Mouse (Mus musculus) hindbrain, embryonic 10.5 days (tissue): ENCODE measurements around the gene Pgf. TPM values are rescaled to one million over a fixed set of nuclear protein-coding genes. Genes with fewer than 3 reads are reported as not detected.

Experiments used
- DNase-seq: peaks from one replicate; pipeline ENCODE4 v3.0.0-alpha.2; 2017; ENCODE audit warnings: low spot score
- H3K27ac ChIP-seq: fragments of 300-500 bp; sonication (generic); 2 replicates; pipeline ENCODE4 v1.5.1; 2016; ENCODE audit warnings: mild to moderate bottlenecking, moderate library complexity
- H3K27me3 ChIP-seq: fragments of 300-500 bp; sonication (generic); 2 replicates; pipeline ENCODE4 v1.6.1; 2016; ENCODE audit warnings: mild to moderate bottlenecking; ENCODE audit not compliant: poor library complexity, insufficient read depth, severe bottlenecking
- H3K36me3 ChIP-seq: fragments of 300-500 bp; sonication (generic); 2 replicates; pipeline ENCODE4 v1.6.1; 2016; ENCODE audit warnings: mild to moderate bottlenecking, moderate library complexity
- H3K4me1 ChIP-seq: fragments of 300-500 bp; sonication (generic); replicated peaks from 2 replicates; pipeline ENCODE4 v1.6.1; 2016; ENCODE audit warnings: mild to moderate bottlenecking
- H3K4me3 ChIP-seq: fragments of 300-500 bp; sonication (generic); 2 replicates; pipeline ENCODE4 v1.5.1; 2016; ENCODE audit warnings: mild to moderate bottlenecking, moderate library complexity
- H3K9me3 ChIP-seq: fragments of 300-500 bp; sonication (generic); 2 replicates; pipeline ENCODE4 v1.6.1; 2016; ENCODE audit warnings: mild to moderate bottlenecking, moderate library complexity
- WGBS: fragments of 180-500 bp; shearing (Covaris S2); methylation state at CpG from one replicate; pipeline ENCODE4 v1.1.7; 2016; 5-methylcytosine and 5-hydroxymethylcytosine counted together
- polyA plus RNA-seq: library from polyadenylated mRNA; unstranded; fragments of >200 nt; fragmentation: Nextera tagmentation; extraction: Ambion mirVana; gene quantifications from 2 replicates; pipeline ENCODE4 v1.2.1, GENCODE M21; 2016

Pgf gene
- polyA plus RNA-seq, 1 experiment from 2014 or later = 8.0 TPM

DNA sequence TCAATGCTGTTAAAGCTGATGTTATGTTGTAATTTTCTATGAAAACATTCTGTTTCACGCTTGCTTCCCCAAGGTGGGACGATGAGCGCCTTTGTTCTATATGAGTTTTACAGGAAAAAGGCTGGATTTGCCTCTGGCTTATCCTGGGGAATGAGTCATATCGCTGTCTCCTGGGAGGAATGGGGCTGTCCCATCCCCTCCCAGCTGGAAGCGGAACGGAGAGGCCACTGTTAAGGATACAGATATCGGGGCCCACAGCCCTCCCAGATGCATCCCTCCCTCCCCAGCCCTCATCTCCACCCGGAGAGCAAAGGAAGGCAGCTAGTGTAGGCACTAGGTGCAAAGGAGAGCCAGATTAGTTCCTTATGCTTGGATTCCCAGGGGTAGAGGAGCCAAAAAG lies 8.2 kb upstream of the Pgf start:
- 65% methylated on average over 8 of the region's 8 CpGs for WGBS
- no peaks in the 10 kb centered on the region for H3K36me3 ChIP-seq
- no peak overlapping the region for H3K27ac ChIP-seq
- peaks cover 29% of the 10 kb centered on the region for H3K27me3 ChIP-seq
- H3K4me1 ChIP-seq = peaks cover 29% of the 10 kb centered on the region
- no peak for DNase-seq
- H3K4me3 ChIP-seq = no peak overlapping the region
- H3K9me3 ChIP-seq = no peaks in the 10 kb centered on the region

DNA sequence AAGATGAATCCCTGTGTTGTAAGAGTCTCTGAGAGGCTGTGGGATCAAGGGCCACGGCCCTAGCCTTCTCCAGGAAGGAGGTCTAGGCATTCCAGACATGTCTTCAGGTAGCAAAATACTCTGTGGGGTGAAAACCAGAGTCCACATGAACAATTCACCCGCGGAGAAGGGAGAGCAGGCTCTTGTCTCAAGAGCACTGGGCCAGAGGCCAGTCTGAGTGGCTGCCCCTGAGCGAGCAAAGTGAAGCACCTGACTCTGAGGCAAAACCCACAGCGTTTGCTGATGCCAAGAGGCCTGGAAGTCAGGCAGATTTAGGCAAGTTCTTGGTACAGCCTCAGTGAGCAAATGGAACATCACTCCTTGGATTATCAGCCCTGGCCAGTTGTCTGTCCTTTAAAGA lies 6.5 kb upstream of the Pgf start:
- no peak for DNase-seq
- H3K4me1 ChIP-seq = peaks cover 30% of the 10 kb centered on the region
- H3K9me3 ChIP-seq = no peaks in the 10 kb centered on the region
- H3K27me3 ChIP-seq = peaks cover 46% of the 10 kb centered on the region
- no peak overlapping the region for H3K4me3 ChIP-seq
- H3K27ac ChIP-seq = no peak overlapping the region
- H3K36me3 ChIP-seq = no peaks in the 10 kb centered on the region
- 67% methylated on average over 5 of the region's 5 CpGs for WGBS

DNA sequence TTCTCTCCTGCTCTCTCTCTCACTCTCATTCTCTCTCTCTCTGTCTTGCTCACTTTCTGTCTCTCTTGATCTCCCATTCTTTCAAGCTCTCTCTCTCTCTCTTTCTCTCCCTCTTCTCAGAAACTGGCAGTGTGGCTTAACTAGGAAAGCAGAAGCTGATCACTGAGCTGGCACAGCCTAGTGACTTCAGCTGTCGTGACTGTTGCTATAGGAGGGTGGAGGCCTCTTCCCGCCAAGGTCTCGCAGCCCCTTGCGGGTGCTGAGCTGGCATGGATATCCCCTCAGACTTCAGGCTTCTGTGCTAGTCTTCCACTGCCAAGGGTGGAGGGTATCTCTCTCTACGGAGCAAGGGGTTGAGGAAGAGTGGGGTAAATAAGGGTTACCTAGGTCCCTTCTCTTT lies 5.3 kb upstream of the Pgf start:
- Histone ChIP-seq H3K27ac (peak overlapping the region; percentile 40; the same call in 1 of the 2 replicates), H3K9me3 (no peaks in the 10 kb centered on the region), H3K27me3 (peaks cover 58% of the 10 kb centered on the region), H3K4me1 (peaks cover 42% of the 10 kb centered on the region), H3K36me3 (no peaks in the 10 kb centered on the region), H3K4me3 (no peak overlapping the region)
- no peak for DNase-seq
- 69% methylated on average over 5 of the region's 5 CpGs for WGBS

DNA sequence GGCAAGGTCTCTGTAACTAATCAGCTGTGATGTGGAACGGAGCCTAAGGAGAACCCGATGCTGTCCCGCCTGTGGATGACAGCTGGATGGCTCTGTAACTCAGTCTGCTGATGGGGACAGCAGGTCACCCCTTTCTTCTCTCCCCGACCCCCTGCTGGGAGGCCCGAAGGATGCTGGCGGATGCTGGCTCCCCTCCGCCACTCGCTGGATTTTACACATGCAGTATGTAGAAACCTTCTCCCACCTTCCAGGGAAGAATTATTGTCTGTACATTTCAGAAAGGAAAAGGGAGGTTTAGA lies 4.7 kb upstream of the Pgf start:
- H3K36me3 ChIP-seq = no peaks in the 10 kb centered on the region
- peaks cover 64% of the 10 kb centered on the region for H3K27me3 ChIP-seq
- H3K27ac ChIP-seq = peak overlapping the region; percentile 46; the same call in 1 of the 2 replicates
- peaks cover 48% of the 10 kb centered on the region for H3K4me1 ChIP-seq
- no peaks in the 10 kb centered on the region for H3K9me3 ChIP-seq
- peak; percentile 58 for DNase-seq
- peak overlapping the region; percentile 28 for H3K4me3 ChIP-seq
- 4% methylated on average over 8 of the region's 8 CpGs for WGBS

DNA sequence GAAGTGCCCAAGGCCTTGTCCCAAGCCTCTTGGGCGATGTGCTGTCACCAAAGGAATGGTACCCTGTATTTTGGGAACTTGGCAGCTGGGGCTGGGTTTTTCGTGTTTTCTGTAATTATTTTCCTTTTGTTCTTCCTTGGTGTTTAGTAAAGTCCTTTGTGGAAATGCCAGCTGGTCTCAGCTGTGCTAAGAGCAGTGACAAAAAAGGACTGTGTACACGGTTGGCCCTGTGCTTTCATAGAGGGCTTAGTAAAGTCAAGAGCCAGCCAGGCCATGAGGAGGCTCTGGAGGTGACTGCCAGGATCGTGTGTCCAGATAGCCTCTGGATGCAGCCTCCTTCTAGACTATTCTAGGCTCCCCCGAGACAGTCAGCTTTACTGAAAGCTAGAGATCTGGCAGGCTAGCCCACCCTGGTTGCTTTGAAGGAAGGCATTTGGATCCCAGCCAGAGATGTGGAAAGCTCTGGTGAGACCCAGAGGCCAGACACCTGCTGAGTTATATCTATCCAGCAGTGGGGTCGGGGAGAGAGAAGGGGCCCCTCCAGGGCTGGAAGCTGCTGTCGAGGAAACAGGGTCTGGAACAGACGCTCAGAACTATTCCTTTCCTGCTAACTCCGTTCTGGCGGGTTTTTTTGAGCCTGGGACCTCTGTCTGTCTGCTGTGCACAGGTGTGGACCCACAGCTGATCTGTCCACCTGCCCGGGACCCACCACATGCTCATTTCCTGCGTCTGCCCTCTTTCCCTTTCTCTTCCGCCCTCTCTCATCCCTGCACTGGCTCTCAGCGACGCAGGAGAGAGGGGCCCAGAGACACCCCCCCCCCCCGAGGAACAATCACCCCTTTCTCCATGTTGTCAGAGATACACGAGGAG lies 4.1 kb upstream of the Pgf start:
- Histone ChIP-seq H3K9me3 (no peaks in the 10 kb centered on the region), H3K27me3 (peaks cover 70% of the 10 kb centered on the region), H3K4me1 (peaks cover 54% of the 10 kb centered on the region), H3K27ac (peak overlapping the region; percentile 46), H3K4me3 (peak overlapping the region; percentile 28), H3K36me3 (no peaks in the 10 kb centered on the region)
- no peak for DNase-seq
- 27% methylated on average over 16 of the region's 17 CpGs for WGBS

DNA sequence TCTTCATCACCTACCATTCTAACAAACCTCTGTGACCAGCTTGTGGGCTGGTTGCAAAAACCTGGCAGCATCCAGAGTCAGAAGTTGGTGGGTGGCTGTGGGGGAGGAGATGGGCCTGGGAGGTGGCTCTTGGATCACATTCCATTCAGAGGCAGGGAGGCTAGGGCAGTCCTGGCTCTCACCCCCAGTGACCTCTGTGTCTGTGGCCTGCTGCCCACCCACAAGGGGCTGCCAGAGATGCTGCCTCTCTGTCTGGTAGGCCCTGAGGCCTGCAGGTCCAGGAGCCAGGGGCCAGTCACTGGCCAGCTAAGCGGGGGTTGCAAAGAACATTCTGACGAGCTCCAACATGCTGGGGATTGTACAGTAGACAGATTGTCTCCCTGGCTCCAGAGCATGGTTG lies 704 bp upstream of the Pgf start:
- DNase-seq = no peak
- Histone ChIP-seq H3K4me3 (no peak overlapping the region), H3K27ac (peak overlapping the region; percentile 6; the same call in 1 of the 2 replicates), H3K36me3 (no peaks in the 10 kb centered on the region), H3K4me1 (peaks cover 70% of the 10 kb centered on the region), H3K27me3 (peaks cover 86% of the 10 kb centered on the region), H3K9me3 (no peaks in the 10 kb centered on the region)
- WGBS = 53% methylated on average over 2 of the region's 2 CpGs

DNA sequence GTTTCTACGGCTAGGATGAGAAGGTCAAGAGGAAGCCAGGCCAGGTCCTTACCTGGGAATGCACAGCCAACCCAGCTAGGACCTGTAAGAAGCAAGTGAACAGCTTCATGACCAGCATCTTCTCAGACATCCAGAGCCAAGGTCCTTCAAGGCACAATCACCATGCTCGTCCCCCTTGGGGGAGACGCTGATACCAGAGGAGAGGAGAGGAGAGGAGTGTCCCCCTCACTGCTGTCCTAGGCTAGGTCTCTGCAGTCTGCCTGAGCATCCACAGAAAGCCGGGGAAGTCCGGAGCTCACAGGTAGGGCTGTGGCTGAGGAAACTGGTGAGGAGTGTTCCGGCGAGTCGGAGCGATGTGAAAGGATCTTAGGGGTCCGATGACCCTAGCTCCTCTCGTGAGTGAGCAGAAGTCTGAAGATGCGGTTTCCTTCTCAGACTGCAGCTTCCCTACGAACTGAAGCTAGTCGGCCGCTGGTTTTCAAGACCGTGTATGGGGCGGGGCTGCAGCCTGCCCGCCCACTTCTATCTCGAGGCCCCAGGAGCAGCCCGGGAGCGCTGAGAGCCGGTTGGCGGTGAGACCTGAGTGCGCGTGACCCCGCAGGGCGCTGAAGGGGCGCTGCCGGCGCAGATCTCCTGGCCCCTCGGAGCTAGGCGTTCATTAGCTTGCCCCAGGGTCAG lies 605 bp downstream of the Pgf start:
- peaks cover 74% of the 10 kb centered on the region for H3K27me3 ChIP-seq
- peak overlapping the region; percentile 46 for H3K4me3 ChIP-seq
- H3K4me1 ChIP-seq = peaks cover 57% of the 10 kb centered on the region
- H3K27ac ChIP-seq = peak overlapping the region; percentile 63
- H3K36me3 ChIP-seq = no peaks in the 10 kb centered on the region
- WGBS = 3% methylated on average over 32 of the region's 32 CpGs
- DNase-seq = peak; percentile 42
- no peaks in the 10 kb centered on the region for H3K9me3 ChIP-seq

DNA sequence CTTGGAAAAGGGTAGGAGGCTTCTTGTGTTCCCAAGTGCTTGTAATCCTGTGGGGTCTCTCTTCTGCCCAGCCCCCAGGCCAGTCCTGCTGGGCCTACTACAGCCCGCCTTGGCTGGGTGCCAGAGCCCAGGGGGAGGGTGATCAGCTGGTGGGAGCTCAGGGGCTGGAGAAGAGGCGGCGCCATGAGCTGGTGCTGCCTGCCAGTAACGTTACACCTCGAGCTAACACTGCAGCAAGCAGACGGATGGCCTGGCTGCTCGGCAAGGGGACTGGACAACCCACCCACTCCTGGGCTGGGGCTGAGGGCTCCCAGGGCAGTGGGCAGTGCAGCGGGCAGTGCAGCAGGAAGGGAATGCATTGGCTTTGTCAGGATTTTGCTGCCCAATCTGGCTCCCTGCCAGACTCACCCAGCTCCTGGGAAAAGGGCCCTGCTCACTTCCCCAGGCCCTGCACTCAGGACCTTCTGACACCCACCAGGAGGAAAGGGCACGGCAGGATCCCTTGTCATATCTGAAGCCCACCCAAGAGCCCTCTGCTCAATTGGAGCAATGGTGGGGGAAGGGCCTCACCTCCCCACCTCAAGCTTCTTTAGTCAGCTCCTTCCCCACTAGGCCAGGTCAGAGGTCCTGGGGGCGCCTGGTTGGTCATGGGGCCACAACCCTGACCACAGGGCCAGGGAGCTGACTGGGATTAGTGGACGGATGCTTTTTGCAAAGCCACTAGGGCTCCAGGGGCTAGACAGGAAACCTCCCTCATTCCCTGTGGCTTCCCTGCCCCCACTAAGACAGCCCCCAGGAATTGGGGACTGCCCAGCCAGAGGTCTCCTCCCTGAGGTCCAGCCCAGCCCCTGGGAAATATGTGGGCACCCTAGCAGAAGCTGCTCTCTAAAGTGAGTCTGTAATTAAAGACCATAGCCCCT lies 1.4 kb downstream of the Pgf start:
- 9% methylated on average over 11 of the region's 11 CpGs for WGBS
- H3K27ac ChIP-seq = peak overlapping the region; percentile 63
- no peaks in the 10 kb centered on the region for H3K9me3 ChIP-seq
- peak overlapping the region; percentile 46 for H3K4me3 ChIP-seq
- peaks cover 49% of the 10 kb centered on the region for H3K4me1 ChIP-seq
- DNase-seq = peak; percentile 61
- H3K27me3 ChIP-seq = peaks cover 66% of the 10 kb centered on the region
- no peaks in the 10 kb centered on the region for H3K36me3 ChIP-seq

DNA sequence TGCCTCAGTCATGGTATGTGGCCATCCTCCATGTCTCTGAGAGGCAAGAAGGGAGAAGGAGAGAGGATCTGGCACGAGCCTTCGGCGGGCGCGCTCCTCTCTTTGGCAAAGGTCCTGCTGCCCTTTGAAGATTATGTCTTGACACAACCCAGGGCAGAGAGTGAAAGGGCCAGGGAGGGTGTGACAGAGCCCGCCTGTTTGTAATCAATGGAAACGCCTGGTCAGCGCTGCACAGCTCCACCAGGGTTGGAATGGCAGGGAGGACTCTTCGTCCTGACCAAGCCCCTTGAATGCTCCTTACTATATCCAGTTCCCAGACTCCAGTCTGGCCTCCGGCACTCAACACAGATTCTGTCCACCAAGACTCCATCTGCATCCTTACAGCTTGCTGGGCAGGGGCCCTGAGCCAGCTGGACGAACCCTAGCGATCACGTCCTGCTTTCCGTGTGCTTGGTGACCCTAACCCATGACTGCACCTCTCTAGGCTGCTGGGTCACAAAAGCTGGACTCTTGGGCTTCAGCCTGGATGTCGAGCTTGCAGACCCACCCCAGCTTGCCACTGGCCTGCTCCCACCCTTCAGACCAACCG lies 2.4 kb downstream of the Pgf start:
- H3K4me3 ChIP-seq = peak overlapping the region; percentile 46
- DNase-seq = peak; percentile 18
- H3K4me1 ChIP-seq = peaks cover 46% of the 10 kb centered on the region
- 47% methylated on average over 16 of the region's 16 CpGs for WGBS
- H3K27me3 ChIP-seq = peaks cover 56% of the 10 kb centered on the region
- no peaks in the 10 kb centered on the region for H3K36me3 ChIP-seq
- no peaks in the 10 kb centered on the region for H3K9me3 ChIP-seq
- H3K27ac ChIP-seq = peak overlapping the region; percentile 63

DNA sequence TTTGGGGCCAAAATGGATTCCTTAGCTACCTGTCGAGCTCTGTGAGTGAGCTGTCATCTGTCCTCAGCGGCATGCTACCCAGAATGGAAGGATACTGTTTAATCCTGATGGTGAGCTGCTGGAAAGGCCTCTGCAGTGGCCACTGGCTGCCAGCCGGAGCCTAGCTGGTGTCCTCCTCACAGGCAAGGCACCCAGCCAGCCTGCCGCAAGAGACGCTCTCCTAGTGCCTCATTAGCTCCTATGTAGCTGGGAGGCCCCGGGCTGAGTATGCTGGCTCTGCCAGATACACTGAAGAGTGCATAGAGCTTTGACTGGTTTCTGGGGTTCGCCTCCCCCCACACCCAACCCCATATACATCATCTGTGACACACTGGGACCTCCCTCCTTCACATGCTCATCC lies 3.6 kb downstream of the Pgf start:
- no peak for DNase-seq
- Histone ChIP-seq H3K4me3 (no peak overlapping the region), H3K9me3 (no peaks in the 10 kb centered on the region), H3K27ac (no peak overlapping the region), H3K36me3 (no peaks in the 10 kb centered on the region), H3K4me1 (peaks cover 54% of the 10 kb centered on the region), H3K27me3 (peaks cover 45% of the 10 kb centered on the region)
- WGBS = 73% methylated on average over 7 of the region's 7 CpGs

DNA sequence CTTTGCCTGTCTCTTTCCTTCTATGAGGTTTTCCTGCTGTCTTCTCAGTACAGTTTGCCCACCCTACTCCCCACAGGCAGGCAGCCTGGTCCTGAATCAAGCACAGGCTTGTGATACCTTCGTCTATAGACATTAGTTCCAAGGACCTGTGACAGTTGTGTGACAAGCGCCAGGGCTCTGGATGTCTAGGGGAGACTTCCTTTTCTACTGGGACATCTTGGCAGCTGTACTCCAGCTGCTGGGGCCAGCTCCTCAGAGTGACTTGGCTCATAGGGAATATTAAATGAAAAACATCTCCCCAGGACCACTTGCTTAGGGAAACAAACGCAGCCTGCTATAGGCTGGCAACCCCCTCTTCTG lies 6.7 kb downstream of the Pgf start:
- WGBS = 80% methylated on average over 3 of the region's 3 CpGs

DNA sequence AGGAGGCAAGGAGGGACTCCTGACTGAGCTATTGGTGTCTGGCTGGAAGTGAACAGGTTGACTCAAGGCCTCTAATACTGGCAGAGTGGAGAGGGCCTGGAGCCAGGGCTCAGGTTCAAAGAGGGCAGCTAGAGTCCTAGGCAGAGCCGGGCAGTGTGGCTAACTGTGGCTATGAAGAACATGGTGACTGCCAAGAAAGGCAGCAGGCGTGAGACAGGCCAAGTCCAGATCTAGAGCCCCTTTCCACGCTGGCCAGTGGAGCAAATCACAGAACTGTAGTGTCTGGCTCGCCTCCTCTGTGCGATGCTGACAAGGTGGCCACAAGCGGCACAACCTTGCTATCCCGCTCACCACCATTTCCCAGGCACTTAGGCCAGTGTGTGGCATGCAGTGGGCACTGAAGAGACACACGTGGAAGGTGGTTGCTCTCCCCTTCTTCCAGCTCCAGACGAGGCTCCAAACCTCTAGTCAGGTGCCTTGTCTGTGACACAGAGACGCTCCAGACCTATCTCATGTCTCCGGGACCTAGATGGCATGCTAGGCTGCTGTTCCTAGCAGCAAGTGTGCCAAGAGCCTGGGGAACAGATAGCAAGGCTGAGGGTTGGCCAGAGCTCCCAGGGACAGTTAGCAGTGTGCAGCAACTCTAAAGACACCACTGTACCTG lies 7.2 kb downstream of the Pgf start:
- peaks cover 14% of the 10 kb centered on the region for H3K27me3 ChIP-seq
- H3K9me3 ChIP-seq = no peaks in the 10 kb centered on the region
- peaks cover 5% of the 10 kb centered on the region; the same call in 1 of the 2 replicates for H3K36me3 ChIP-seq
- peaks cover 18% of the 10 kb centered on the region for H3K4me1 ChIP-seq
- H3K4me3 ChIP-seq = no peak overlapping the region
- DNase-seq = no peak
- H3K27ac ChIP-seq = no peak overlapping the region
- WGBS = 89% methylated on average over 11 of the region's 11 CpGs

More for the DNA sequence above, 6.7 kb downstream of the Pgf start:
- Histone ChIP-seq H3K4me3 (no peak overlapping the region), H3K4me1 (peaks cover 23% of the 10 kb centered on the region), H3K27me3 (peaks cover 20% of the 10 kb centered on the region), H3K36me3 (peaks cover 5% of the 10 kb centered on the region; the same call in 1 of the 2 replicates), H3K9me3 (no peaks in the 10 kb centered on the region), H3K27ac (no peak overlapping the region)
- DNase-seq = no peak
